Mouse (Mus musculus) heart, adult 2 months (tissue): ENCODE data around the gene Tmem120a. TPM values are rescaled to one million over a fixed set of nuclear protein-coding genes. Genes with fewer than 3 reads are reported as not detected.

Experiments used
- DNase-seq, 2 experiments: peaks; one replicate each; pipeline ENCODE4 v3.0.0; 2021
- H3K27ac ChIP-seq: fragments of 200-600 bp; 2 replicates; pipeline ENCODE4 v1.8.1; 2022
- H3K27me3 ChIP-seq: fragments of 200-500 bp; 2 replicates; pipeline ENCODE4 v1.6.1; 2012; ENCODE audit warnings: mild to moderate bottlenecking, low read length, inconsistent platforms, mixed read lengths; ENCODE audit not compliant: control insufficient read depth, insufficient read depth
- H3K36me3 ChIP-seq: fragments of 200-500 bp; 2 replicates; pipeline ENCODE4 v1.6.1; 2012; ENCODE audit warnings: low read length, inconsistent platforms; ENCODE audit not compliant: control insufficient read depth, insufficient read depth
- H3K4me1 ChIP-seq: fragments of 200-500 bp; 2 replicates; pipeline ENCODE4 v1.6.1; 2011; ENCODE audit warnings: low read length; ENCODE audit not compliant: control insufficient read depth, insufficient read depth
- H3K4me3 ChIP-seq: fragments of 200-600 bp; 2 replicates; pipeline ENCODE4 v1.8.1; 2022
- H3K79me2 ChIP-seq: fragments of 200-500 bp; replicated peaks from 2 replicates; pipeline ENCODE4 v1.6.1; 2012; ENCODE audit warnings: mild to moderate bottlenecking, inconsistent platforms, low read length, moderate library complexity, mixed read lengths; ENCODE audit not compliant: control insufficient read depth, insufficient read depth
- H3K9ac ChIP-seq: fragments of 200-500 bp; 2 replicates; pipeline ENCODE4 v1.6.1; 2012; ENCODE audit warnings: low read depth, mild to moderate bottlenecking, control low read depth, inconsistent platforms, low read length, mixed read lengths
- CTCF ChIP-seq: fragments of 200-600 bp; IDR thresholded peaks from 2 replicates; pipeline ENCODE4 v1.8.1; 2022; ENCODE audit warnings: antibody characterized with exemption, mild to moderate bottlenecking, moderate library complexity
- EP300 ChIP-seq: fragments of 200-500 bp; IDR thresholded peaks from 2 replicates; pipeline ENCODE4 v1.6.1; 2011; ENCODE audit warnings: low read depth, low read length, control low read depth; ENCODE audit not compliant: insufficient read depth
- POLR2A ChIP-seq: fragments of 200-500 bp; IDR thresholded peaks from 2 replicates; pipeline ENCODE4 v1.6.1; 2011; ENCODE audit warnings: mild to moderate bottlenecking, low read depth, low read length, control low read depth; ENCODE audit not compliant: insufficient read depth
- WGBS: fragments of 180-500 bp; shearing (Covaris S2); methylation state at CpG from one replicate; pipeline ENCODE4 v1.1.7; 2018; 5-methylcytosine and 5-hydroxymethylcytosine counted together
- intact Hi-C: fragments of 180-260 bp; cut with DNase I; formaldehyde crosslinking; loops from one replicate; pipeline ENCODE4 v1.15.1; 2025
- polyA plus RNA-seq: library from polyadenylated mRNA; depleted of rRNA; stranded (reverse); fragments of >200 nt; gene quantifications from 2 replicates; pipeline ENCODE4 v1.2.3, GENCODE M21; 2012
- total RNA-seq, 2 experiments: library from RNA; stranded (reverse); gene quantifications; 2 replicates each; pipeline ENCODE4 v1.2.3; 2021

Tmem120a gene
- total and polyA plus RNA-seq, 3 experiments: 13.6 to 27.3 (median 19.3) TPM

DNA sequence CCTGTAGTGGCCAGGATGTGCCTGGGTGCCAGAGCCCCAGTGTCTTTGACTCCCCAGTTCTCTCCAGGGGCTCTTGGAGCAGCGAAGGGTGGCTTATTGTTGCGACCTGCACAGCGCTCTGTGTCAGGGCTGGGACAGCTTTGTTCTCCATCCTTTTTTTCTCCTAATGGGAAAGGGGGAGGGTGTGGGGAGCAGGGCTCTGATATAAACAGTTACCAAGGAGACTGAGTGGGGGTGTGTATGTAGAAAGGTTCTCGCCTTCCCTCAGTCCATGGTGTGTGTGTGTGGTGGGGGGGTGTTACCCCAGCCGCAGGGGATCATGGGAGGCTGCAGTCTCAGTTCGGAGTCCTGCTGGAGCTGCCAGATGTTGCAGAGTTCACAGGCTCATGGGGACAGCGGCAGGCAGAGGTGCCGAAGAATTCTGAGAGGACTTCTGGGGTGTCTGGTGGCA is 18.8 kb downstream of the Tmem120a start:
- Histone ChIP-seq H3K4me3 (no peak overlapping the region), H3K9ac (no peak overlapping the region), H3K27ac (peak overlapping the region; percentile 44), H3K27me3 (no peaks in the 10 kb centered on the region), H3K79me2 (no peaks in the 10 kb centered on the region), H3K4me1 (peaks cover 20% of the 10 kb centered on the region), H3K36me3 (peaks cover 2% of the 10 kb centered on the region)
- DNase-seq: peak; percentile 64 to 71
- intact Hi-C loops: no loop called here
- WGBS: 50% methylated on average over 8 of the region's 8 CpGs
- TF ChIP-seq POLR2A (no peak), EP300 (0 out of 2 replicates have a peak, but pooled peaks have one; percentile 6), CTCF (no peak)

GRCm38 (mm10) chr5:135724536-135725322 is 19.5 kb downstream of the Tmem120a start:
- intact Hi-C loops: loop anchor here (5.0 kb wide), 1 partner anchor 37 kb away; no protein-coding TSS in a partner anchor
- Histone ChIP-seq H3K27me3 (no peaks in the 10 kb centered on the region), H3K27ac (peak overlapping the region; percentile 31), H3K79me2 (no peaks in the 10 kb centered on the region), H3K4me1 (peaks cover 20% of the 10 kb centered on the region), H3K9ac (no peak overlapping the region), H3K4me3 (no peak overlapping the region), H3K36me3 (peaks cover 2% of the 10 kb centered on the region)
- TF ChIP-seq CTCF (no peak), EP300 (no peak), POLR2A (no peak)
- no peak for DNase-seq
- WGBS: 60% methylated on average over 9 of the region's 9 CpGs

DNA sequence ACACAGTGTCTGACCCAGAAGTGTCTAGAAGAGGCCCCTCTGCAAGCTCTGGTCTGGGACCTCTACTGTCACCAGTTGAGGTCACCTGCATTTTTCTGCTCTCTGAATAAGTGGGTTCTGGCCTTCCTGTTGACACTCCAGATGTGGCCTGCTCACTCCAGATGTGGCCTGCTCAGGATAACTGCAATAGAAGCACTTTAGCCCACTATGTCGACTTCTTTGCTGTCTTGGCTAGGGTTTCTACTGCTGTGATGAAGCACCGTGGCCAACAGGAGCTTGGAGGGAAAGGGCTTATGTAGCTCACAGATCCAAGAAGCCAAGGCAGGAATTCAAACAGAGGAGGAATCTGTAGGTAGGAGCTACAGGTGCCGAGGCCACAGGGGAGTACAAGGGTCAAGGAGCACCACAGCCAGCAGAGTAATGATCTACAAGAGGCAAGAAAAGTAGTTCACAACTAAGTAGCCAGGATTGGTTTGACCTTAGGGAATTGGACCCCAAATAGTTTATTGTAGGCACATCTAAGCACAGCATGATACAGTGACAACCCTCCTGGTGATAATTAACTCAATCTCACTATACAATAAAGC is 21.0 kb downstream of the Tmem120a start:
- WGBS: 70% methylated on average over 3 of the region's 3 CpGs

GRCm38 (mm10) chr5:135722121-135722520 is 22.1 kb downstream of the Tmem120a start:
- no peak overlapping the region; the same call in 1 of the 2 replicates for H3K4me3 ChIP-seq
- no peaks in the 10 kb centered on the region for H3K27me3 ChIP-seq
- no peak for TF ChIP-seq CTCF
- TF ChIP-seq POLR2A: no peak
- no peak for TF ChIP-seq EP300
- DNase-seq: peak; percentile 67 to 75
- no peaks in the 10 kb centered on the region for H3K79me2 ChIP-seq
- H3K9ac ChIP-seq: no peak overlapping the region
- H3K4me1 ChIP-seq: peaks cover 17% of the 10 kb centered on the region
- WGBS: 19% methylated on average over 11 of the region's 11 CpGs
- intact Hi-C loops: loop anchor here (1.0 to 5.0 kb wide), 2 partner anchors 15 to 35 kb away; no protein-coding TSS in a partner anchor
- peaks cover 2% of the 10 kb centered on the region for H3K36me3 ChIP-seq
- peak overlapping the region; percentile 52 for H3K27ac ChIP-seq

More for the DNA sequence above, 21.0 kb downstream of the Tmem120a start:
- Histone ChIP-seq H3K79me2 (no peaks in the 10 kb centered on the region), H3K4me3 (no peak overlapping the region), H3K9ac (no peak overlapping the region), H3K36me3 (peaks cover 2% of the 10 kb centered on the region), H3K4me1 (peaks cover 20% of the 10 kb centered on the region), H3K27me3 (no peaks in the 10 kb centered on the region), H3K27ac (no peak overlapping the region)
- no peak for TF ChIP-seq CTCF
- no peak for TF ChIP-seq POLR2A
- no peak for TF ChIP-seq EP300
- no peak for DNase-seq
- intact Hi-C loops: loop anchor here (5.0 kb wide), 1 partner anchor 36 kb away; no protein-coding TSS in a partner anchor

DNA sequence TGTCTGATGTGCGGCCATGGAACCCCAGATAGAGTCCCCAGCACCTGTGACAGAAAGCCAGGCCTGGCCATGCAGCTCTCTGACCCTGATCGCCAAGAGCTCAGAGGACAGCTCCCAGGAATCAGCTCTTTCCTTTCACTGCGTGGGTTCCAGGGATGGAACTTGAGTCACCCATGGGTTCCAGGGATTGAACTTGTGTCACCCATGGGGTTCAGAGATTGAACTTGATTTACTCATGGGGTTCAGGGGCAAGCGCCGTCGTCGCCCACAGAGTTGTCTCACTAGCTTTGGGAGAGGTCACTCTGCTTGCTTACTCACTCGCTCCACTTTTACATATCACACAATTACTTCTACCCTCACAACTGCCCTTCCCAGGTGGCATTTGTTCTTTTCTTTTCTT is 23.2 kb downstream of the Tmem120a start:
- Histone ChIP-seq H3K27ac (no peak overlapping the region), H3K4me1 (peaks cover 14% of the 10 kb centered on the region), H3K27me3 (no peaks in the 10 kb centered on the region), H3K9ac (no peak overlapping the region), H3K4me3 (no peak overlapping the region), H3K79me2 (no peaks in the 10 kb centered on the region), H3K36me3 (peaks cover 2% of the 10 kb centered on the region)
- 95% methylated on average over 8 of the region's 8 CpGs for WGBS
- TF ChIP-seq CTCF: no peak
- no peak for TF ChIP-seq POLR2A
- TF ChIP-seq EP300: no peak
- intact Hi-C loops: loop anchor here (5.0 kb wide), 1 partner anchor 34 kb away; no protein-coding TSS in a partner anchor
- DNase-seq: no peak

- no peak for TF ChIP-seq POLR2A
- no peak for TF ChIP-seq CTCF
- TF ChIP-seq EP300: no peak
- intact Hi-C loops: loop anchor here (5.0 kb wide), 1 partner anchor 33 kb away; no protein-coding TSS in a partner anchor
- DNase-seq: no peak
- Histone ChIP-seq H3K4me3 (no peak overlapping the region), H3K79me2 (no peaks in the 10 kb centered on the region), H3K27ac (no peak overlapping the region), H3K27me3 (no peaks in the 10 kb centered on the region), H3K36me3 (peaks cover 2% of the 10 kb centered on the region), H3K9ac (no peak overlapping the region), H3K4me1 (peaks cover 12% of the 10 kb centered on the region)
- 51% methylated on average over 3 of the region's 3 CpGs for WGBS
Measured at GRCm38 (mm10) chr5:135720121-135720520, 24.1 kb downstream of the Tmem120a start.
